Mouse (Mus musculus): Measurements from ENCODE around the gene Zfp423. TPM values are rescaled to one million over a fixed set of nuclear protein-coding genes. Genes with fewer than 3 reads are reported as not detected.

Gene Zfp423
- polyA plus RNA-seq, 1 experiment from 2014 or later, result 39.2 TPM

DNA sequence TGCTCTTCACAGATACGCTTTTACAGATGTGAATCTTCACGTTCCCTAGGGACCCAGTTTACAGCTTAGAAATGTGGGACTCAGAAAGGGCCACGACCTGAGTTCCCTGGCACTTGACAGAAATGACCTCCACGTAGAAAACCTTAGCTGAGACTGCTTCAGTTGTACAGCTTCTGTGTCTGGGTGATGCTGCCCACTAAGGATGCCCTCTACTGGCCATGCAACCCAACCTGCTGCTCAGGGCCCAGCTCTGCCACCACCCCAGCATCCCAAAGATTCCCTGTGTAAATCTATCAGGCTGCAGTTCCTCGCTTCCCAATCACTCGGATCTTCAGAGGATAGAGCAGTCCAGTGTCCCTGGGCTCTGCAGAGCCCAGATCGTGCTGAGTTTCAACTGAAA lies 163.2 kb downstream of the Zfp423 start:
- 0 out of 2 replicates have a peak, but pooled peaks cover 3% of the 10 kb centered on the region for H3K4me1 ChIP-seq (ENCODE audit: control insufficient read depth, insufficient read depth, low read length)
- no peaks in the 10 kb centered on the region for H3K27me3 ChIP-seq (ENCODE audit: control insufficient read depth, insufficient read depth, low read length)
- H3K4me2 ChIP-seq (ENCODE audit: low read depth, severe bottlenecking), result no peak overlapping the region
- no peaks in the 10 kb centered on the region for H3K36me3 ChIP-seq (ENCODE audit: control insufficient read depth, insufficient read depth, low read length)
- H3K9ac ChIP-seq (ENCODE audit: low read length), result no peak overlapping the region
- 76% methylated on average over 7 of the region's 7 CpGs for WGBS
- H3K27ac ChIP-seq (replicated peaks; ENCODE audit: low read depth, low read length), result no peak overlapping the region
- no peak for ATAC-seq (ENCODE audit: insufficient number of reproducible peaks, low FRiP score, low TSS enrichment, low read depth)
- no peaks in the 10 kb centered on the region for H3K9me3 ChIP-seq (ENCODE audit: control insufficient read depth, low read length)
- no peak for DNase-seq (ENCODE audit: low spot score)
- no peak overlapping the region for H3K4me3 ChIP-seq (ENCODE audit: low read depth, low read length)

GRCm38 (mm10) chr8:87794639-87795038 lies 164.8 kb downstream of the Zfp423 start:
- no peaks in the 10 kb centered on the region for H3K36me3 ChIP-seq (ENCODE audit: control insufficient read depth, insufficient read depth, low read length)
- no peaks in the 10 kb centered on the region for H3K9me3 ChIP-seq (ENCODE audit: control insufficient read depth, low read length)
- ATAC-seq (ENCODE audit: insufficient number of reproducible peaks, low FRiP score, low TSS enrichment, low read depth) (no peak), DNase-seq (ENCODE audit: low spot score) (no peak)
- no peak overlapping the region for H3K9ac ChIP-seq (ENCODE audit: low read length)
- WGBS, result 66% methylated on average over 10 of the region's 10 CpGs
- 0 out of 2 replicates have a peak, but pooled peaks cover 3% of the 10 kb centered on the region for H3K4me1 ChIP-seq (ENCODE audit: control insufficient read depth, insufficient read depth, low read length)
- no peak overlapping the region for H3K4me2 ChIP-seq (ENCODE audit: low read depth, severe bottlenecking)
- H3K4me3 ChIP-seq (ENCODE audit: low read depth, low read length), result no peak overlapping the region
- H3K27ac ChIP-seq (replicated peaks; ENCODE audit: low read depth, low read length), result no peak overlapping the region
- no peaks in the 10 kb centered on the region for H3K27me3 ChIP-seq (ENCODE audit: control insufficient read depth, insufficient read depth, low read length)

- WGBS, result 91% methylated on average over 6 of the region's 6 CpGs
- no peak overlapping the region for H3K4me3 ChIP-seq (ENCODE audit: low read depth, low read length)
- no peak overlapping the region for H3K4me2 ChIP-seq (ENCODE audit: low read depth, severe bottlenecking)
- H3K27me3 ChIP-seq (ENCODE audit: control insufficient read depth, insufficient read depth, low read length), result no peaks in the 10 kb centered on the region
- H3K36me3 ChIP-seq (ENCODE audit: control insufficient read depth, insufficient read depth, low read length), result no peaks in the 10 kb centered on the region
- no peak overlapping the region for H3K9ac ChIP-seq (ENCODE audit: low read length)
- H3K9me3 ChIP-seq (ENCODE audit: control insufficient read depth, low read length), result no peaks in the 10 kb centered on the region
- DNase-seq (ENCODE audit: low spot score) (no peak), ATAC-seq (ENCODE audit: insufficient number of reproducible peaks, low FRiP score, low TSS enrichment, low read depth) (no peak)
- 0 out of 2 replicates have a peak, but pooled peaks cover 3% of the 10 kb centered on the region for H3K4me1 ChIP-seq (ENCODE audit: control insufficient read depth, insufficient read depth, low read length)
- H3K27ac ChIP-seq (replicated peaks; ENCODE audit: low read depth, low read length), result no peak overlapping the region
Observed at GRCm38 (mm10) chr8:87791103-87791502, 168.3 kb downstream of the Zfp423 start.

DNA sequence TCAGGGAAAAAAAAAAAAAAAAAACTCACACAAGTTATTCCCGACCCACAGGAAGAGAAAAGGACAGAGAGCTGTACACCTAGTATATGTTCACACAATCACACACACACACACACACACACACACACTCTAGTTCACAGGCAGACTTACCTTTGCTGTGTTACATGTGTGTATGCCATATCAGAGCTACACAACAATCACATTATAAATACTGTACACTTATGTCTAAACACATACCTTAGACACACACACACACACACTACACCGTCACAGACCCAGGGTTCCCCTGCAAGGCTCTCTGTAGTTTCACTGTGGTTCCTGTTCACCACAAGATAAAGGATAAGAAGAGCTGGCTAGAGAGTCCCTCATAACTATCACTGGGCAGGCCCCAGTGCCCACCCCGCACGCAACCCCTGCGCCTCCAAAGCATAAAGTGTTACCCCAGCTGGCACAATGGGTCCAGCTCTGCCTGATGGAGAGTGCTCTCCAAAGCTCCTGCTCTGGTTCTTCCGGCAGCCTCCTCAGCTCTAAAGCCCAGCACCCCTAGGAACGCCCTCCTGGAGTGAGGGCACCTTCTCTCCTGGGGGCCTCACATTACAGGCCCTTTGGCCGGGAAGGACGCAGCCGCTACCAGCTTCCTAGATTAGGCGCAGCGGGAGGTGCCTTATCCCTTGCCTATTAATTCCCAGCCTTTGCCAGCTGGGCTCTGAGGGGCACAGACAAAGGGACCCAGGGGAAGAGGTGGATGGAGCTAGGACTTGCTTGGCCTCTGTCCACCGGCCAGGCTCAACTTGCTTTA lies 174.6 kb downstream of the Zfp423 start:
- Histone ChIP-seq H3K4me2 (ENCODE audit: low read depth, severe bottlenecking) (no peak overlapping the region), H3K27me3 (ENCODE audit: control insufficient read depth, insufficient read depth, low read length) (no peaks in the 10 kb centered on the region), H3K36me3 (ENCODE audit: control insufficient read depth, insufficient read depth, low read length) (peaks cover 17% of the 10 kb centered on the region), H3K4me3 (ENCODE audit: low read depth, low read length) (no peak overlapping the region), H3K9me3 (ENCODE audit: control insufficient read depth, low read length) (no peaks in the 10 kb centered on the region), H3K27ac (replicated peaks; ENCODE audit: low read depth, low read length) (peak overlapping the region; percentile 78), H3K9ac (ENCODE audit: low read length) (peak overlapping the region; percentile 32; the same call in 1 of the 2 replicates), H3K4me1 (ENCODE audit: control insufficient read depth, insufficient read depth, low read length) (peaks cover 22% of the 10 kb centered on the region)
- no peak for ATAC-seq (ENCODE audit: insufficient number of reproducible peaks, low FRiP score, low TSS enrichment, low read depth)
- 75% methylated on average over 13 of the region's 13 CpGs for WGBS
- no peak for DNase-seq (ENCODE audit: low spot score)

- Histone ChIP-seq H3K27me3 (ENCODE audit: control insufficient read depth, insufficient read depth, low read length) (no peaks in the 10 kb centered on the region), H3K4me3 (ENCODE audit: low read depth, low read length) (no peak overlapping the region), H3K9me3 (ENCODE audit: control insufficient read depth, low read length) (no peaks in the 10 kb centered on the region), H3K9ac (ENCODE audit: low read length) (peak overlapping the region; percentile 9), H3K27ac (replicated peaks; ENCODE audit: low read depth, low read length) (peak overlapping the region; percentile 78), H3K36me3 (ENCODE audit: control insufficient read depth, insufficient read depth, low read length) (peaks cover 21% of the 10 kb centered on the region), H3K4me2 (ENCODE audit: low read depth, severe bottlenecking) (0 out of 2 replicates have a peak overlapping the region, but pooled peaks have one; percentile 7), H3K4me1 (ENCODE audit: control insufficient read depth, insufficient read depth, low read length) (peaks cover 22% of the 10 kb centered on the region)
- ATAC-seq (ENCODE audit: insufficient number of reproducible peaks, low FRiP score, low TSS enrichment, low read depth), result no peak
- 27% methylated on average over 13 of the region's 13 CpGs for WGBS
- peak; percentile 54 for DNase-seq (ENCODE audit: low spot score)
Observed at GRCm38 (mm10) chr8:87784227-87784626, 175.2 kb downstream of the Zfp423 start.

DNA sequence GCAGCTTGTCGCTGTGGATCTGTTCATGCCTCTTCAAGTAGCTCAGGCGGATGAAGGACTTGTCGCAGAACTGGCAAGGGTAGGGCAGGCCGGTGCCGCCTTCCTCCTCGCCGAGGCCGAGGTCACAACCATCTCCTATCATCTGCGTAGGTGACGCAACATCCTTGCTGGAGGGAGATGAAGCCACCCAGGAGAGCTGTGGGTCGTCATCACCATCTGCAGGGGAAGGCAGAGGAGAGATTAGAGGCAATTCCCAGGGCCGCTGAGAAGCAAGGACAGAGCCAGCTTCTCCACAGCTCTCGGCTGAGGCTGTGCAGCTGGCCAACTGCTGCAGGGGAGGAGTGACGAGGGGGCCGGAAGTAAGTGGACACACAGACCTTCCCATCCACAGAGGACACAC lies 176.2 kb downstream of the Zfp423 start:
- Histone ChIP-seq H3K27me3 (ENCODE audit: control insufficient read depth, insufficient read depth, low read length) (no peaks in the 10 kb centered on the region), H3K36me3 (ENCODE audit: control insufficient read depth, insufficient read depth, low read length) (peaks cover 21% of the 10 kb centered on the region), H3K9ac (ENCODE audit: low read length) (no peak overlapping the region), H3K4me1 (ENCODE audit: control insufficient read depth, insufficient read depth, low read length) (peaks cover 22% of the 10 kb centered on the region), H3K4me3 (ENCODE audit: low read depth, low read length) (no peak overlapping the region), H3K4me2 (ENCODE audit: low read depth, severe bottlenecking) (no peak overlapping the region), H3K27ac (replicated peaks; ENCODE audit: low read depth, low read length) (no peak overlapping the region), H3K9me3 (ENCODE audit: control insufficient read depth, low read length) (no peaks in the 10 kb centered on the region)
- DNase-seq (ENCODE audit: low spot score) (no peak), ATAC-seq (ENCODE audit: insufficient number of reproducible peaks, low FRiP score, low TSS enrichment, low read depth) (no peak)
- 88% methylated on average over 15 of the region's 15 CpGs for WGBS

DNA sequence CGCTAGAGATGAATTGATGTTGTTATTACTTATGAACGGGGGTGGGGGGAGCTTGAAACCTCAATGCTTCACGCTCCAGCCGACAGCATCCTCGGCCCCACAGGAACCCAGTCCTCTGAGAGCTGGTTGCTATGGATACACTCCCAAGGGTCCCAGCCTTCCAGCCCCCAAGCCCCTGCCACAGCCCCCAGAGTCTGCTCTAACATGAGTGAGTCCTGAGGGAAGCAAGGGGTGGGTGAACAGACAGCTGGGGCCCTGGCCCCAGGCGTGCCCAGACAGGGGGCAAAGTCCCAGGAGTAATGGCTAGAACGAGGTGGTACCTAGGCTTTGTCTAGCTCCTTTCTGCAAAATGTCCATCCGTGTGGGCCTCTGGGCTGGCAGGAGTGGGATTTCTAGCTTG lies 181.8 kb downstream of the Zfp423 start:
- no peak for ATAC-seq (ENCODE audit: insufficient number of reproducible peaks, low FRiP score, low TSS enrichment, low read depth)
- Histone ChIP-seq H3K9me3 (ENCODE audit: control insufficient read depth, low read length) (no peaks in the 10 kb centered on the region), H3K4me1 (ENCODE audit: control insufficient read depth, insufficient read depth, low read length) (peaks cover 5% of the 10 kb centered on the region), H3K27ac (replicated peaks; ENCODE audit: low read depth, low read length) (no peak overlapping the region; the same call in 1 of the 2 replicates), H3K9ac (ENCODE audit: low read length) (no peak overlapping the region), H3K36me3 (ENCODE audit: control insufficient read depth, insufficient read depth, low read length) (peaks cover 19% of the 10 kb centered on the region), H3K4me3 (ENCODE audit: low read depth, low read length) (no peak overlapping the region), H3K4me2 (ENCODE audit: low read depth, severe bottlenecking) (no peak overlapping the region), H3K27me3 (ENCODE audit: control insufficient read depth, insufficient read depth, low read length) (no peaks in the 10 kb centered on the region)
- DNase-seq (ENCODE audit: low spot score), result no peak
- 75% methylated on average over 8 of the region's 8 CpGs for WGBS

DNA sequence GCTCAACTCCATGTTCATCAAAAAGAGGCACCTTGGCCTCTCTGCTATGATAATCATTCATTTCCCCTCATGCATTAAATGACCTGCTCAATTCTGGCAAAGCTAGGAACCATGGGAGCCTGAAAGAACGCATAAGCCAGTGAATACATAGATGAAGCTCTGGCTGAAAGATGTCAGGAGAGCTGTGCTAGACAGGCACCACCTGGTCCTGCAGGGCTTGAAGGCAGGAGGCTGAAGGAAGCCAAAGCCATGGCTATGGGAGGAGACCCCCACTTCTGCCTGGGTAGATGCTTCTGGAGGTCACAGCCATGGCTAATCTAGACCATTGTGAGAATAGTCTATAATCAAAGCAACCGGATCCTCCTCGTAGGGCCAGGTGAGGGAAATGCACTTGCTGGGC lies 183.5 kb downstream of the Zfp423 start:
- DNase-seq (ENCODE audit: low spot score) (no peak), ATAC-seq (ENCODE audit: insufficient number of reproducible peaks, low FRiP score, low TSS enrichment, low read depth) (no peak)
- no peak overlapping the region for H3K4me3 ChIP-seq (ENCODE audit: low read depth, low read length)
- H3K36me3 ChIP-seq (ENCODE audit: control insufficient read depth, insufficient read depth, low read length), result peaks cover 9% of the 10 kb centered on the region
- WGBS, result 98% methylated on average over 3 of the region's 3 CpGs
- H3K27ac ChIP-seq (replicated peaks; ENCODE audit: low read depth, low read length), result no peak overlapping the region
- no peak overlapping the region for H3K4me2 ChIP-seq (ENCODE audit: low read depth, severe bottlenecking)
- H3K9ac ChIP-seq (ENCODE audit: low read length), result no peak overlapping the region
- no peaks in the 10 kb centered on the region for H3K9me3 ChIP-seq (ENCODE audit: control insufficient read depth, low read length)
- peaks cover 5% of the 10 kb centered on the region for H3K4me1 ChIP-seq (ENCODE audit: control insufficient read depth, insufficient read depth, low read length)
- H3K27me3 ChIP-seq (ENCODE audit: control insufficient read depth, insufficient read depth, low read length), result no peaks in the 10 kb centered on the region
